Mouse (Mus musculus) liver, postnatal 0 days (tissue): ENCODE measurements around the gene Per1. TPM values are rescaled to one million over a fixed set of nuclear protein-coding genes. Genes with fewer than 3 reads are reported as not detected.

Source experiments
- ATAC-seq: fragments of 200-750 bp; cut with Nextera tagmentation; 2 replicates; pipeline ENCODE4 v1.8.0; 2017; ENCODE audit warnings: mild to moderate bottlenecking, moderate library complexity
- DNase-seq: peaks from one replicate; pipeline ENCODE4 v3.0.0-alpha.2; 2016
- H3K27ac ChIP-seq: fragments of 300-500 bp; sonication (generic); 2 replicates; pipeline ENCODE4 v1.5.1; 2014; ENCODE audit warnings: antibody characterized with exemption, moderate library complexity, mild to moderate bottlenecking, low read depth
- H3K27me3 ChIP-seq: fragments of 300-500 bp; sonication (generic); 2 replicates; pipeline ENCODE4 v1.6.1; 2014; ENCODE audit warnings: low read length, control low read depth, mixed read lengths; ENCODE audit not compliant: insufficient read depth
- H3K36me3 ChIP-seq: fragments of 300-500 bp; sonication (generic); replicated peaks from 2 replicates; pipeline ENCODE4 v1.6.1; 2014; ENCODE audit warnings: mild to moderate bottlenecking, control low read depth, low read length, moderate library complexity, mixed read lengths; ENCODE audit not compliant: insufficient read depth
- H3K4me1 ChIP-seq: fragments of 300-500 bp; sonication (generic); 2 replicates; pipeline ENCODE4 v1.6.1; 2014; ENCODE audit warnings: antibody characterized with exemption, mild to moderate bottlenecking, control low read depth; ENCODE audit not compliant: insufficient read depth
- H3K4me2 ChIP-seq: fragments of 300-500 bp; sonication (generic); 2 replicates; pipeline ENCODE4 v1.6.1; 2014; ENCODE audit warnings: low read depth, mild to moderate bottlenecking, low read length, moderate library complexity, mixed read lengths
- H3K4me3 ChIP-seq: fragments of 300-500 bp; sonication (generic); 2 replicates; pipeline ENCODE4 v1.5.1; 2014; ENCODE audit warnings: low read depth, low read length
- H3K9ac ChIP-seq: fragments of 300-500 bp; sonication (generic); replicated peaks from 2 replicates; pipeline ENCODE4 v1.6.1; 2014; ENCODE audit warnings: mild to moderate bottlenecking, moderate library complexity
- H3K9me3 ChIP-seq: fragments of 300-500 bp; sonication (generic); 2 replicates; pipeline ENCODE4 v1.6.1; 2016; ENCODE audit warnings: mild to moderate bottlenecking, control low read depth, low read length, mixed read lengths
- CTCF ChIP-seq: sonication (generic); IDR thresholded peaks from 2 replicates; pipeline ENCODE4 v1.5.1; 2016; ENCODE audit warnings: antibody characterized with exemption, low read depth
- EP300 ChIP-seq: IDR thresholded peaks from 2 replicates; pipeline ENCODE4 v1.6.1; 2016; ENCODE audit warnings: antibody characterized with exemption, low read depth, mild to moderate bottlenecking
- WGBS: fragments of 180-500 bp; shearing (Covaris S2); extraction: QIAGEN DNeasy Blood & Tissue Kit; methylation state at CpG from one replicate; pipeline ENCODE4 v1.1.7; 2014; ENCODE audit not compliant: insufficient replicate concordance; 5-methylcytosine and 5-hydroxymethylcytosine counted together
- polyA plus RNA-seq: library from polyadenylated mRNA; unstranded; fragments of >200 nt; fragmentation: Nextera tagmentation; extraction: Ambion mirVana; gene quantifications from 2 replicates; pipeline ENCODE4 v1.2.1, GENCODE M21; 2015

Per1 gene
- polyA plus RNA-seq, 1 experiment from 2014 or later, result 8.2 TPM

GRCm38 (mm10) chr11:69111865-69112264, 16.8 kb downstream of the Per1 start:
- DNase-seq (no peak), ATAC-seq (no peak)
- no peak overlapping the region for H3K27ac ChIP-seq
- H3K4me1 ChIP-seq, result peaks cover 14% of the 10 kb centered on the region; the same call in 1 of the 2 replicates
- no peak overlapping the region for H3K4me3 ChIP-seq
- no peak overlapping the region for H3K9ac ChIP-seq
- H3K9me3 ChIP-seq, result no peaks in the 10 kb centered on the region
- WGBS, result 49% methylated on average over 4 of the region's 4 CpGs
- H3K27me3 ChIP-seq, result 0 out of 2 replicates have a peak, but pooled peaks cover 3% of the 10 kb centered on the region
- peak overlapping the region; percentile 57; the same call in 1 of the 2 replicates for H3K4me2 ChIP-seq
- H3K36me3 ChIP-seq, result peaks cover 28% of the 10 kb centered on the region
- TF ChIP-seq CTCF (no peak), EP300 (no peak)

GRCm38 (mm10) chr11:69114018-69114417, 19.0 kb downstream of the Per1 start:
- 56% methylated on average over 3 of the region's 3 CpGs for WGBS
- TF ChIP-seq CTCF (no peak), EP300 (no peak)

GRCm38 (mm10) chr11:69114621-69115020, 19.6 kb downstream of the Per1 start:
- peaks cover 27% of the 10 kb centered on the region for H3K4me1 ChIP-seq
- no peak for DNase-seq
- WGBS, result 60% methylated on average over 3 of the region's 3 CpGs

More at GRCm38 (mm10) chr11:69114018-69114417, 19.0 kb downstream of the Per1 start:
- Histone ChIP-seq H3K4me3 (no peak overlapping the region), H3K4me2 (no peak overlapping the region), H3K9ac (no peak overlapping the region), H3K9me3 (no peaks in the 10 kb centered on the region), H3K4me1 (peaks cover 25% of the 10 kb centered on the region), H3K36me3 (peaks cover 7% of the 10 kb centered on the region), H3K27me3 (0 out of 2 replicates have a peak, but pooled peaks cover 3% of the 10 kb centered on the region), H3K27ac (no peak overlapping the region)
- ATAC-seq (no peak), DNase-seq (no peak)

GRCm38 (mm10) chr11:69116843-69117242, 21.8 kb downstream of the Per1 start:
- no peaks in the 10 kb centered on the region for H3K9me3 ChIP-seq
- DNase-seq, result peak; percentile 11
- ATAC-seq, result no peak
- peaks cover 39% of the 10 kb centered on the region for H3K4me1 ChIP-seq
- H3K36me3 ChIP-seq, result no peaks in the 10 kb centered on the region
- H3K4me2 ChIP-seq, result peak overlapping the region; percentile 98
- H3K4me3 ChIP-seq, result no peak overlapping the region
- no peak overlapping the region for H3K27ac ChIP-seq
- no peak overlapping the region for H3K9ac ChIP-seq
- TF ChIP-seq EP300, result no peak
- TF ChIP-seq CTCF, result no peak
- 53% methylated on average over 5 of the region's 5 CpGs for WGBS
- H3K27me3 ChIP-seq, result peaks cover 20% of the 10 kb centered on the region

More at GRCm38 (mm10) chr11:69114621-69115020, 19.6 kb downstream of the Per1 start:
- Histone ChIP-seq H3K9ac (no peak overlapping the region), H3K27me3 (0 out of 2 replicates have a peak, but pooled peaks cover 3% of the 10 kb centered on the region), H3K4me3 (no peak overlapping the region), H3K27ac (no peak overlapping the region), H3K4me2 (no peak overlapping the region), H3K36me3 (peaks cover under 1% of the 10 kb centered on the region), H3K9me3 (no peaks in the 10 kb centered on the region)
- no peak for ATAC-seq
- no peak for TF ChIP-seq EP300
- no peak for TF ChIP-seq CTCF

GRCm38 (mm10) chr11:69117737-69118695, 23.0 kb downstream of the Per1 start:
- TF ChIP-seq EP300 (no peak), CTCF (no peak)
- H3K27ac ChIP-seq, result peak overlapping the region; percentile 65
- peak; percentile 81 for DNase-seq
- H3K4me3 ChIP-seq, result peak overlapping the region; percentile 56
- H3K4me1 ChIP-seq, result peaks cover 46% of the 10 kb centered on the region
- no peaks in the 10 kb centered on the region for H3K9me3 ChIP-seq
- H3K9ac ChIP-seq, result peak overlapping the region; percentile 64
- 2% methylated on average over 45 of the region's 45 CpGs for WGBS
- ATAC-seq, result peak; percentile 41
- no peaks in the 10 kb centered on the region for H3K36me3 ChIP-seq
- H3K27me3 ChIP-seq, result peaks cover 20% of the 10 kb centered on the region
- peak overlapping the region; percentile 98 for H3K4me2 ChIP-seq

GRCm38 (mm10) chr11:69118765-69119164, 23.7 kb downstream of the Per1 start:
- H3K27ac ChIP-seq, result no peak overlapping the region
- H3K4me3 ChIP-seq, result peak overlapping the region; percentile 56
- H3K9me3 ChIP-seq, result no peaks in the 10 kb centered on the region
- ATAC-seq (peak; percentile 26), DNase-seq (peak; percentile 91)
- peaks cover 49% of the 10 kb centered on the region for H3K4me1 ChIP-seq
- 2% methylated on average over 15 of the region's 15 CpGs for WGBS
- peaks cover 20% of the 10 kb centered on the region for H3K27me3 ChIP-seq
- TF ChIP-seq EP300 (0 out of 2 replicates have a peak, but pooled peaks have one; percentile 17), CTCF (no peak)
- peak overlapping the region; percentile 98 for H3K4me2 ChIP-seq
- H3K9ac ChIP-seq, result peak overlapping the region; percentile 64; the same call in 1 of the 2 replicates
- no peaks in the 10 kb centered on the region for H3K36me3 ChIP-seq
